Mouse (Mus musculus): ENCODE data around the gene 1700006A11Rik.
"Not testable (repeated sequence)": the region's sequence is repeated elsewhere in the genome, so short reads cannot be mapped to it uniquely, and the experiment has no call there.

1700006A11Rik gene

GRCm38 (mm10) chr3:124425940-124426339 lies at the start of gene 1700006A11Rik:
Gene 1700006A11Rik (minus strand): TSS chr3:124426040.
- DNase-seq (ENCODE audit: low read depth) = no peak

- DNase-seq (ENCODE audit: low read depth) = not testable (repeated sequence)
Observed at GRCm38 (mm10) chr3:124474291-124474690, 48.5 kb upstream of the 1700006A11Rik start.

- DNase-seq (ENCODE audit: low read depth) = no peak
Observed at GRCm38 (mm10) chr3:124466102-124466730, 40.4 kb upstream of the 1700006A11Rik start.

- DNase-seq (ENCODE audit: low read depth) = no peak
Observed at GRCm38 (mm10) chr3:124392201-124392600, 33.6 kb downstream of the 1700006A11Rik start.

GRCm38 (mm10) chr3:124390101-124390500 lies 35.7 kb downstream of the 1700006A11Rik start:
- no peak for DNase-seq (ENCODE audit: low read depth)

GRCm38 (mm10) chr3:124389650-124390049 lies 36.2 kb downstream of the 1700006A11Rik start:
- no peak for DNase-seq (ENCODE audit: low read depth)

- not testable (repeated sequence) for DNase-seq (ENCODE audit: low read depth)
Observed at GRCm38 (mm10) chr3:124385377-124385776, 40.5 kb downstream of the 1700006A11Rik start.

- no peak for DNase-seq (ENCODE audit: low read depth)
Observed at GRCm38 (mm10) chr3:124372031-124372430, 53.8 kb downstream of the 1700006A11Rik start.

GRCm38 (mm10) chr3:124357533-124357932 lies 68.3 kb downstream of the 1700006A11Rik start:
- DNase-seq (ENCODE audit: low read depth) = no peak

Data from naive thymus-derived CD4-positive, alpha-beta T cell, adult 2 months (primary cell).